Mouse (Mus musculus) small intestine, adult 2 months (tissue): ENCODE results near the gene Olfr1484.

Experiments
- CTCF ChIP-seq: fragments of 200-500 bp; IDR thresholded peaks from 2 replicates; pipeline ENCODE4 v1.5.1; 2012; ENCODE audit warnings: low read depth, mild to moderate bottlenecking, control low read depth, inconsistent platforms, low read length, moderate library complexity, mixed read lengths; ENCODE audit not compliant: insufficient replicate concordance, insufficient read length; ENCODE audit errors: extremely low read depth
- POLR2A ChIP-seq: fragments of 200-500 bp; IDR thresholded peaks from 2 replicates; pipeline ENCODE4 v1.6.1; 2012; ENCODE audit warnings: low read depth, mild to moderate bottlenecking, control low read depth, inconsistent platforms, low read length, moderate library complexity

GRCm38 (mm10) chr19:13583211-13583610 lies at the start of gene Olfr1484:
- TF ChIP-seq CTCF (no peak), POLR2A (no peak)
